Comparison of ENCODE assay signal across 8 mouse cellular contexts in genomic region chr9:15685215-15685614, GRCm38 (mm10). TPM values are rescaled to one million over a fixed set of nuclear protein-coding genes. Genes with fewer than 3 reads are reported as not detected.
DNase-seq lines count a peak whose midpoint lies in the region; ATAC-seq and TF ChIP-seq lines count a peak whose summit lies in the region.

No protein-coding gene starts in this region.

- H3K4me2 ChIP-seq in intestine, postnatal 0 days (replicated peaks; ENCODE audit: low read depth), result no peak overlapping the region
- no peak overlapping the region for H3K4me2 ChIP-seq in midbrain, embryonic 13.5 days (replicated peaks)

- peak in 1 of 2 experiments; percentile 47 for DNase-seq in spleen, adult 2 months (ENCODE audit: low read depth in 1 of 2, low spot score in 2 of 2)
- no peak for DNase-seq in spleen, adult 12 weeks (ENCODE audit: low spot score)
- peak; percentile 87 to 88 for DNase-seq in cerebellum, postnatal 14 days
- peak; percentile 65 for DNase-seq in gastrocnemius, postnatal 10 days
- peak; percentile 67 to 81 for DNase-seq in left cerebral cortex, postnatal 14 days (ENCODE audit: low spot score in 2 of 2)
- DNase-seq in spleen, postnatal 10 days (ENCODE audit: low spot score in 2 of 2), result peak; percentile 26 to 69

- no peaks in the 10 kb centered on the region for H3K27me3 ChIP-seq in spleen, adult 2 months (ENCODE audit: control insufficient read depth, insufficient read depth, low read length)
- no peaks in the 10 kb centered on the region for H3K27me3 ChIP-seq in intestine, postnatal 0 days (replicated peaks; ENCODE audit: control insufficient read depth, insufficient read depth, low read length)
- H3K27me3 ChIP-seq in midbrain, embryonic 13.5 days, result no peaks in the 10 kb centered on the region

- intact Hi-C loops in left cerebral cortex, postnatal 14 days (cut with DNase I), result loop anchor here (2.0 kb wide), 1 partner anchor 196 kb away; no protein-coding TSS in a partner anchor

- WGBS in spleen, adult 2 months, result 21% methylated on average over 4 of the region's 4 CpGs
- 13% methylated on average over 4 of the region's 4 CpGs for WGBS in intestine, postnatal 0 days
- 17% methylated on average over 4 of the region's 4 CpGs for WGBS in midbrain, embryonic 13.5 days

- H3K9me3 ChIP-seq in intestine, postnatal 0 days (ENCODE audit: control insufficient read depth), result no peaks in the 10 kb centered on the region
- no peaks in the 10 kb centered on the region for H3K9me3 ChIP-seq in midbrain, embryonic 13.5 days

- no peak overlapping the region for H3K9ac ChIP-seq in intestine, postnatal 0 days (ENCODE audit: low read depth, low read length)
- H3K9ac ChIP-seq in midbrain, embryonic 13.5 days (replicated peaks), result no peak overlapping the region

- H3K4me1 ChIP-seq in spleen, adult 2 months (ENCODE audit: control insufficient read depth, insufficient read depth, insufficient read length), result no peaks in the 10 kb centered on the region
- H3K4me1 ChIP-seq in intestine, postnatal 0 days (replicated peaks; ENCODE audit: control insufficient read depth, insufficient read depth, low read length), result no peaks in the 10 kb centered on the region
- no peaks in the 10 kb centered on the region for H3K4me1 ChIP-seq in midbrain, embryonic 13.5 days (replicated peaks)

- peak; percentile 52; the same call in 1 of the 2 replicates for TF ChIP-seq CTCF in spleen, adult 2 months (IDR thresholded peaks at IDR 0.05; ENCODE audit: extremely low read depth, insufficient read depth, insufficient read length, insufficient replicate concordance)
- peak; percentile 88 for TF ChIP-seq CTCF in intestine, postnatal 0 days (IDR thresholded peaks at IDR 0.05; ENCODE audit: low read depth)

- H3K36me3 ChIP-seq in spleen, adult 2 months (ENCODE audit: control insufficient read depth, insufficient read depth, low read length), result no peaks in the 10 kb centered on the region
- no peaks in the 10 kb centered on the region for H3K36me3 ChIP-seq in intestine, postnatal 0 days (ENCODE audit: control insufficient read depth, insufficient read depth)
- no peaks in the 10 kb centered on the region for H3K36me3 ChIP-seq in midbrain, embryonic 13.5 days

- no peak overlapping the region for H3K27ac ChIP-seq in spleen, adult 2 months (ENCODE audit: insufficient read depth, low read length)
- no peak overlapping the region for H3K27ac ChIP-seq in intestine, postnatal 0 days (ENCODE audit: low read depth, low read length)
- H3K27ac ChIP-seq in midbrain, embryonic 13.5 days, result no peak overlapping the region

- ATAC-seq in intestine, postnatal 0 days, result peak; percentile 44; the same call in 1 of the 2 replicates
- peak; percentile 84 for ATAC-seq in midbrain, embryonic 13.5 days

- H3K4me3 ChIP-seq in spleen, adult 2 months (ENCODE audit: extremely low read depth, insufficient read depth, insufficient read length), result no peak overlapping the region
- no peak overlapping the region for H3K4me3 ChIP-seq in intestine, postnatal 0 days (ENCODE audit: low read depth, low read length)
- H3K4me3 ChIP-seq in midbrain, embryonic 13.5 days (replicated peaks), result no peak overlapping the region

- no peak for TF ChIP-seq POLR2A in spleen, adult 2 months (IDR thresholded peaks at IDR 0.05; ENCODE audit: low read depth, low read length)

RNA-seq across cellular contexts. Expression of gene Slc36a4, which starts 24.3 kb away (rescaled TPM):
- polyA plus RNA-seq in spleen, adult 2 months (2012; rRNA removed), result 2.3 and 2.7 TPM in 2 replicates
- 10 to 100 TPM in 1 of 2 experiments, 1 to 10 TPM in 1; 8.6 to 12.5 TPM for total RNA-seq in gastrocnemius, postnatal 10 days (2021)
- polyA plus RNA-seq in intestine, postnatal 0 days (2015; fragmentation: Nextera tagmentation; extraction: Ambion mirVana), result 6.0 TPM in 2 replicates
- 10 to 100 TPM; 44.2 to 49.4 TPM for total RNA-seq in left cerebral cortex, postnatal 14 days (2021)
- 21.1 and 23.2 TPM in 2 replicates for polyA plus RNA-seq in midbrain, embryonic 13.5 days (2015; fragmentation: Nextera tagmentation; extraction: Ambion mirVana)

RNA-seq across cellular contexts. Expression of gene Deup1, which starts 57.5 kb away (rescaled TPM):
- 0.12 and 0.15 TPM in 2 replicates for polyA plus RNA-seq in spleen, adult 2 months (2012; rRNA removed)
- total RNA-seq in gastrocnemius, postnatal 10 days (2021), result under 1 TPM; 0.09 to 0.11 TPM
- polyA plus RNA-seq in intestine, postnatal 0 days (2015; fragmentation: Nextera tagmentation; extraction: Ambion mirVana), result 0.08 and 0.14 TPM in 2 replicates
- under 1 TPM; 0.35 to 0.68 TPM for total RNA-seq in left cerebral cortex, postnatal 14 days (2021)
- polyA plus RNA-seq in midbrain, embryonic 13.5 days (2015; fragmentation: Nextera tagmentation; extraction: Ambion mirVana), result 0.96 and 1.0 TPM in 2 replicates
